Mouse (Mus musculus): Measurements from ENCODE around the gene Cct8l1. TPM values are rescaled to one million over a fixed set of nuclear protein-coding genes. Genes with fewer than 3 reads are reported as not detected.

The Cct8l1 gene
- polyA plus RNA-seq, 1 experiment: 108 TPM

DNA sequence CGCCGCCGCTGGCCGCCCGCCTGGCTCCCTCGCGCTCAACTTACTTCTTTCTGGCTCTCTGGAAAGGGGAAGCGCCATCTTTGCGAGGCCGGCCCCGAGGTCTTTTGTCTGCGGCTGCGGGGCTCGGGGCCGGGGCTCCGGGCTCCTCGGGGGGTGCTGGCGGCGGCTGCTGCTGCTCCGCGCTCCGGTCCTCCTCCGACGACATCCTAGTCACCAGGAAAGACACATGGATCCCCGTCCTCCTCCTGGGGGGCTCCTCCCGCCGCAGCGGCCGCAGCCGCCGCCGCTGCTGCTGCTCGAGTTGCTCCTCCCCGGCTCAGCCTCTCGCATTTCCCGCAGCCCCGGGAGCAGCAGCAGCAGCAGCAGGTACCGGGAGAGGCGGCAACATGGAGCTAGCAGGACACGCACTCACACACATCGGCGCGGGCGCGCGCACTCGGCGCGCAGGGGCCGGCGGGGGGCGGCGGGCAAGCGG is 17.5 kb upstream of the Cct8l1 start, which contains the start of gene Kmt2c:
Gene Kmt2c, minus strand, starts transcription at position 438 of the 475 bp plus-strand sequence.
- Histone ChIP-seq H3K4me1 (ENCODE audit: control insufficient read depth, insufficient read depth, low read length) (peaks cover 4% of the 10 kb centered on the region; the same call in 1 of the 2 replicates), H3K36me3 (ENCODE audit: control insufficient read depth, insufficient read depth, low read length) (no peaks in the 10 kb centered on the region), H3K27me3 (ENCODE audit: control insufficient read depth, insufficient read depth, low read length) (no peaks in the 10 kb centered on the region), H3K27ac (ENCODE audit: control insufficient read depth, insufficient read depth, low read depth, low read length) (peak within 1 kb of the TSS; percentile 96), H3K4me3 (ENCODE audit: control insufficient read depth, low read depth, low read length) (peak within 1 kb of the TSS; percentile 97)
- no peak for TF ChIP-seq POLR2A (IDR thresholded peaks at IDR 0.05; ENCODE audit: control insufficient read depth, low read depth, low read length)
- TF ChIP-seq CTCF (IDR thresholded peaks at IDR 0.05; ENCODE audit: control insufficient read depth, insufficient read depth, insufficient replicate concordance, low read depth, low read length): no peak

GRCm38 (mm10) chr5:25498821-25499422 is 16.9 kb upstream of the Cct8l1 start:
- H3K27ac ChIP-seq (ENCODE audit: control insufficient read depth, insufficient read depth, low read depth, low read length): peak overlapping the region; percentile 96
- no peaks in the 10 kb centered on the region for H3K36me3 ChIP-seq (ENCODE audit: control insufficient read depth, insufficient read depth, low read length)
- no peaks in the 10 kb centered on the region for H3K27me3 ChIP-seq (ENCODE audit: control insufficient read depth, insufficient read depth, low read length)
- H3K4me3 ChIP-seq (ENCODE audit: control insufficient read depth, low read depth, low read length): peak overlapping the region; percentile 94
- no peak for TF ChIP-seq CTCF (IDR thresholded peaks at IDR 0.05; ENCODE audit: control insufficient read depth, insufficient read depth, insufficient replicate concordance, low read depth, low read length)
- TF ChIP-seq POLR2A (IDR thresholded peaks at IDR 0.05; ENCODE audit: control insufficient read depth, low read depth, low read length): no peak; the same call in 1 of the 2 replicates
- H3K4me1 ChIP-seq (ENCODE audit: control insufficient read depth, insufficient read depth, low read length): peaks cover 4% of the 10 kb centered on the region; the same call in 1 of the 2 replicates

- Histone ChIP-seq H3K27me3 (ENCODE audit: control insufficient read depth, insufficient read depth, low read length) (no peaks in the 10 kb centered on the region), H3K27ac (ENCODE audit: control insufficient read depth, insufficient read depth, low read depth, low read length) (peak overlapping the region; percentile 96), H3K4me3 (ENCODE audit: control insufficient read depth, low read depth, low read length) (peak overlapping the region; percentile 94), H3K4me1 (ENCODE audit: control insufficient read depth, insufficient read depth, low read length) (peaks cover 4% of the 10 kb centered on the region; the same call in 1 of the 2 replicates), H3K36me3 (ENCODE audit: control insufficient read depth, insufficient read depth, low read length) (no peaks in the 10 kb centered on the region)
- TF ChIP-seq CTCF (IDR thresholded peaks at IDR 0.05; ENCODE audit: control insufficient read depth, insufficient read depth, insufficient replicate concordance, low read depth, low read length) (no peak), POLR2A (IDR thresholded peaks at IDR 0.05; ENCODE audit: control insufficient read depth, low read depth, low read length) (peak; percentile 34; the same call in 1 of the 2 replicates)
Observed at GRCm38 (mm10) chr5:25499423-25500398, 16.2 kb upstream of the Cct8l1 start.

GRCm38 (mm10) chr5:25500686-25501085 is 15.2 kb upstream of the Cct8l1 start:
- Histone ChIP-seq H3K36me3 (ENCODE audit: control insufficient read depth, insufficient read depth, low read length) (no peaks in the 10 kb centered on the region), H3K4me3 (ENCODE audit: control insufficient read depth, low read depth, low read length) (no peak overlapping the region), H3K27me3 (ENCODE audit: control insufficient read depth, insufficient read depth, low read length) (no peaks in the 10 kb centered on the region), H3K27ac (ENCODE audit: control insufficient read depth, insufficient read depth, low read depth, low read length) (no peak overlapping the region), H3K4me1 (ENCODE audit: control insufficient read depth, insufficient read depth, low read length) (peaks cover 4% of the 10 kb centered on the region; the same call in 1 of the 2 replicates)
- TF ChIP-seq POLR2A (IDR thresholded peaks at IDR 0.05; ENCODE audit: control insufficient read depth, low read depth, low read length) (no peak), CTCF (IDR thresholded peaks at IDR 0.05; ENCODE audit: control insufficient read depth, insufficient read depth, insufficient replicate concordance, low read depth, low read length) (no peak)

GRCm38 (mm10) chr5:25506041-25506440 is 9.8 kb upstream of the Cct8l1 start:
- Histone ChIP-seq H3K27me3 (ENCODE audit: control insufficient read depth, insufficient read depth, low read length) (no peaks in the 10 kb centered on the region), H3K36me3 (ENCODE audit: control insufficient read depth, insufficient read depth, low read length) (no peaks in the 10 kb centered on the region), H3K4me3 (ENCODE audit: control insufficient read depth, low read depth, low read length) (no peak overlapping the region), H3K4me1 (ENCODE audit: control insufficient read depth, insufficient read depth, low read length) (no peaks in the 10 kb centered on the region), H3K27ac (ENCODE audit: control insufficient read depth, insufficient read depth, low read depth, low read length) (no peak overlapping the region)
- TF ChIP-seq CTCF (IDR thresholded peaks at IDR 0.05; ENCODE audit: control insufficient read depth, insufficient read depth, insufficient replicate concordance, low read depth, low read length) (no peak), POLR2A (IDR thresholded peaks at IDR 0.05; ENCODE audit: control insufficient read depth, low read depth, low read length) (no peak)

- no peaks in the 10 kb centered on the region for H3K27me3 ChIP-seq (ENCODE audit: control insufficient read depth, insufficient read depth, low read length)
- peak overlapping the region; percentile 18 for H3K4me3 ChIP-seq (ENCODE audit: control insufficient read depth, low read depth, low read length)
- TF ChIP-seq CTCF (IDR thresholded peaks at IDR 0.05; ENCODE audit: control insufficient read depth, insufficient read depth, insufficient replicate concordance, low read depth, low read length) (no peak), POLR2A (IDR thresholded peaks at IDR 0.05; ENCODE audit: control insufficient read depth, low read depth, low read length) (no peak)
- no peaks in the 10 kb centered on the region for H3K36me3 ChIP-seq (ENCODE audit: control insufficient read depth, insufficient read depth, low read length)
- H3K4me1 ChIP-seq (ENCODE audit: control insufficient read depth, insufficient read depth, low read length): no peaks in the 10 kb centered on the region; the same call in 1 of the 2 replicates
- H3K27ac ChIP-seq (ENCODE audit: control insufficient read depth, insufficient read depth, low read depth, low read length): no peak overlapping the region
Observed at GRCm38 (mm10) chr5:25516301-25516895, 531 bp downstream of the Cct8l1 start.
